Mouse (Mus musculus): ENCODE measurements around the gene Ddx39b.

Gene Ddx39b

GRCm38 (mm10) chr17:35245731-35246623 is 4.4 kb downstream of the Ddx39b start:
- DNase-seq = no peak

GRCm38 (mm10) chr17:35247144-35247543 is 5.6 kb downstream of the Ddx39b start:
- DNase-seq = no peak

- DNase-seq = no peak
These were observed 7.4 kb downstream of the Ddx39b start for GRCm38 (mm10) chr17:35248986-35249385.

GRCm38 (mm10) chr17:35249451-35250197 is 8.1 kb downstream of the Ddx39b start:
- no peak for DNase-seq

- DNase-seq = no peak
These were observed 9.0 kb downstream of the Ddx39b start for GRCm38 (mm10) chr17:35250348-35251120.

- DNase-seq = no peak
These were observed 9.7 kb downstream of the Ddx39b start for GRCm38 (mm10) chr17:35251162-35251719.

GRCm38 (mm10) chr17:35251981-35252380 is 10.4 kb downstream of the Ddx39b start:
- no peak for DNase-seq

GRCm38 (mm10) chr17:35252619-35253292 is 11.2 kb downstream of the Ddx39b start:
- DNase-seq = no peak

GRCm38 (mm10) chr17:35253293-35254093 is 11.9 kb downstream of the Ddx39b start:
- DNase-seq = no peak

GRCm38 (mm10) chr17:35254241-35255098 is 12.9 kb downstream of the Ddx39b start:
- peak; percentile 82 for DNase-seq

GRCm38 (mm10) chr17:35255301-35255700 is 13.8 kb downstream of the Ddx39b start:
- DNase-seq = no peak

GRCm38 (mm10) chr17:35255704-35256103 is 14.2 kb downstream of the Ddx39b start:
- DNase-seq = no peak

GRCm38 (mm10) chr17:35257378-35257777 is 15.8 kb downstream of the Ddx39b start:
- DNase-seq = no peak

- DNase-seq = peak; percentile 96
These were observed 16.4 kb downstream of the Ddx39b start for GRCm38 (mm10) chr17:35257824-35258491.

GRCm38 (mm10) chr17:35258492-35259478 is 17.2 kb downstream of the Ddx39b start:
- peak; percentile 59 for DNase-seq

- DNase-seq = no peak
These were observed 18.1 kb downstream of the Ddx39b start for GRCm38 (mm10) chr17:35259621-35260020.

GRCm38 (mm10) chr17:35261651-35262050 is 20.1 kb downstream of the Ddx39b start:
- DNase-seq = no peak

All from kidney, postnatal 10 days (tissue).